Mouse (Mus musculus): ENCODE results near the gene E030030I06Rik.
A peak's percentile ranks its signal among the peaks of the same experiment; 100 is the strongest.

DNA sequence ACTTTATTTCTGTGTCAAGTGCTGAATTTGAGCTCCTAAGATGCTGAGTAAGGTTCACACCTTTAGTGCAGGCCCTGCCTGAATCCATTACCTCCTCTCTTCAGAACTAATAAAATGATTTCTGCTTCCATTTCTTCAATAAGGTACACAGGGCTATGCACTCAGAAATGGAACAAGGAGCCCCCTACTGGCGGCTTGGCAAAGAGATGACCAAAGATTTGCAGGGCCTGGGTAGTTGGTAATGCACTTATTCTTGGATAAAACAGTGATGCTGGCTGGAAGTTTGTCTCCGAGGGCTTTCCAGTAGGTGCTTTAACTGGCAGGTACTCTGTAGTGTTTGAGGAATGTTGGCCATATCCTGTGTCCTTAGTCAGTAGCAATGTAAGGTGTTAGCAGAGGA, 76.3 kb downstream of the E030030I06Rik start:
- TF ChIP-seq CTCF (IDR thresholded peaks at IDR 0.05; ENCODE audit: control insufficient read depth, insufficient read depth, low read length): peak; percentile 24; the same call in 1 of the 2 replicates
- TF ChIP-seq POLR2A (IDR thresholded peaks at IDR 0.05; ENCODE audit: borderline replicate concordance, control insufficient read depth, low read depth, low read length): no peak
